Mouse (Mus musculus) frontal cortex, adult (tissue): ENCODE results near the gene Ttc33.
"Not testable (repeated sequence)": the region's sequence is repeated elsewhere in the genome, so short reads cannot be mapped to it uniquely, and the experiment has no call there.

Experiments
- ATAC-seq: cut with Nextera tagmentation; 2 replicates; pipeline ENCODE4 v1.9.2; 2017; ENCODE audit warnings: mild to moderate bottlenecking, moderate library complexity, mixed read lengths; ENCODE audit not compliant: low TSS enrichment

Gene Ttc33

DNA sequence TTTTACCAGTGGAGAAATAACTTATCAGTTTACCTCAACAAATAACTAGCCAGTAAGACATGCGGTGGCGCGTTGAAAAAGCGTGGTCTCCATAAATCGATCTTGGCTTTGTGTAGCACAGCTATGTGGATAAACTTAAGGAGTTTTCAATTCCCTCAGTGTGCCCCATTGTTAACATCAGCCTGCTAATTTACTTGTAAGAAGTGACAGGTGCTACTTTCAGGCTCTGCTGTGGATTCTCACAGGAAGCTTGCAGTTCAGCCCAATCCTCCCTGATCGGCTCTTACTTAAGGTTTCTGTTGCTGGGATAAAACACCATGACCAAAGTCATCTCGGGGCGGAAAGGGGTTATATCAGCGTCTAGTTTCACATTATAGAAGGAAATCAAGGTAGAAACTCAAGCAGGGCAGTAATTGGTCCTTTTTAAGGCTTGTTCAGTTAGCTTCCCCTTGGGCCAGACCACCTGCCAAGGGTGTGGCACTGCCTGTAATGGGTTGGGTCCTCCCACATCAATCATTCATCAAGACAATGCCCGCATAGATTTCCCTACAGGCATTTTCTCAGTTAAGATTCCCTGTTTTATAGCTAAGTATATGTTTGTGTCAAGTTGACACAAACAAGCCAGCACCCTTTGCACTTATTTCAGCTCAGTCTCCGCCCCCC lies 526 bp upstream of the Ttc33 start:
- ATAC-seq, result peak; percentile 11; the same call in 1 of the 2 replicates

DNA sequence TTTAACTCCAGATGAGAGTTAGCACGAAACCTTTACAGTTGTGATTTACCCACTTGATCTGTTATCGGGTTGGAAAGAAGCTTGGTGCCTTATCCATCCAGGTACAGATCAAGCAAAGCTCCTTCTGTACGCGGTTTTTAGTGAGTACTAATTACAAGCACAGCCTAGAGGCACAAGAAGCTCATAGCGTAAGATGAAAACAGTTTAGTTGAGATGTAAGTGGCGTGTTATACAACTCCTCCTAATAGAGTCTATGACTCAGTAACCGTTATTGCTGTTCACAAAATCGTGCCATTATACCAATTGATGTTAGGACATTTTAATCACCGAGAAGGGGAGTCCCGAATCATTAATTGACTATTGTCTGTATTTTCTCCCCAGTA lies 959 bp downstream of the Ttc33 start:
- peak; percentile 45 for ATAC-seq

DNA sequence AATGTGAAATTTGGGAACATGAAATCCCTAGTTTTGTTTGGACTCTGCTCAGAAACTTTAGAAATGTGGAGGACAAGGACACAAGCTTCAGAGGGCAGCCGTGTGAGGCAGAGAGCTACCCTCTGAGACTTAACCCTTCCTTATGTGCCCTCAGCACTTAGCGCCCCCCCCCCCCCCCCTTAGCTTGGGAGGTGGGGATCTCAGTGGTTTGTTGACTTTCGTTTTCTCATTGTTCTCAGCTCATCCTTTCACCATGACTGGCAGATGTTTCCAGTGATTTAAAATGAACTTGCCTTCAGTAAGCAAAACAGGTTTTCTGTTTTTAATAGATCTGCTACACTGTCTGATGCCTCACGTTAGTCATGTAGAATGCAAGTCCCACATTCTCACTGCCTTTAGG lies 1.8 kb downstream of the Ttc33 start:
- no peak for ATAC-seq

DNA sequence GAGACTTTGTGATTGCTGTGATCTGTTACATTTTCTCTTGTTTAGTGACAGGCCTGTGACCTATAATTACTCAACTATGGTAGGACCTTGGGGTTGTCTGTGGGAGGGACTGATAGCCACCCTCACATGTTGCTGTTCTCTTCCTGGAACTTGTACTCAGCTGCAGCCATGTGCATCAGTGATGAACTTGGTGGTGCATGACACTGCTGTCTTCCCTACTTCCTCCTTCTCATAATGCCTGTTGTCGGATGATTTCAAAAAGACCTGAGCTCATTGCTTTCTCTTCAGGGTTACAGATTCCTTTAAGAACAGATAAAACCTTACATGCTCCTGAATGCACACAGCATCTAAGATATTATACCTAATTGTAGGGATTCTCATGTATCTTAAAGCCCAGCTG lies 2.7 kb downstream of the Ttc33 start:
- no peak for ATAC-seq

DNA sequence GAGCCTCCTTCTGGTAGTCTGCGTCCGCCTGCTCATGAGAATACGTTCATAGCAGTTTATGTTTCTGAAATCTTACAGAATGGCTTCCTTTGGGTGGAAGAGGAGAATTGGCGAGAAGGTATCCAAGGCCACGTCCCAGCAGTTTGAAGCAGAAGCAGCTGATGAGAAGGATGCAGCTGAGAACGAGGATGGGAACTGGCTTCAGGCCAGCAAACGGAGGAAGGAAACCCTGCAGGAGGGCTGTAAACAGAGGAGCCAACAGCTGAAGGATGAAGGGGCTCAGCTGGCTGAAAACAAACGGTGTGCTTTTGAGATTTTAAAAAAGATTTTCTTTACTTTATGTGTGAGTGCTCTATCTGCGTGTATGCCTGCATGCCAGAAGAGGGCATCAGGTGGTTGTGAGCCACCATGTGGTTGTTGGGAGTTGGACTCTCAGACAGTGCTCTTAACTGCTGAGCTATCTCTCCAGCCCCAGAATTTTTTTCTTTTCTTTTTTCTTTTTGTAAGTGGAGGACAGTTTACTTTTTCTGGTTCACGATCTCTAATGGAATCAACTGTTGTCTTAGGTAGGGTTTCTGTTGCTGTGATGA lies 4.3 kb downstream of the Ttc33 start:
- no peak for ATAC-seq

DNA sequence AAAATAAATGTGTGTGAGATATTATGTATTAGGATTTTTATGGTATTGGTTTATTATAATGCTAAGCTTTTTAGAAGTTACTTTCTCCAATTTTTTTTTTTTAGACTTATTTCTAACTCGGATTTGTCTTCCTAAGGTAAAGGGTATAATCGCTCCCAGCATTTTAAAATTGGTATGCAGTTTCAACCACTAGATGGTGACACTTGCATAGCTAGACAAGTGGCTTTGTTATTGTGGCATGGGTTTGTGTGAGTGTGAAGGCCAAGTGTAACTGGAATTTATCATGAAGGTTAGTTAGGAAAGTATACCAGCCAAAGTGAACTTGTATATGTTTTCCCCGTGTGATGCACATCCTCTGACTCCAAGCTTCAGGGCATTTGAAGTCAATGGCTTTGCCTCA lies 8.5 kb downstream of the Ttc33 start:
- ATAC-seq, result peak; percentile 56; the same call in 1 of the 2 replicates

DNA sequence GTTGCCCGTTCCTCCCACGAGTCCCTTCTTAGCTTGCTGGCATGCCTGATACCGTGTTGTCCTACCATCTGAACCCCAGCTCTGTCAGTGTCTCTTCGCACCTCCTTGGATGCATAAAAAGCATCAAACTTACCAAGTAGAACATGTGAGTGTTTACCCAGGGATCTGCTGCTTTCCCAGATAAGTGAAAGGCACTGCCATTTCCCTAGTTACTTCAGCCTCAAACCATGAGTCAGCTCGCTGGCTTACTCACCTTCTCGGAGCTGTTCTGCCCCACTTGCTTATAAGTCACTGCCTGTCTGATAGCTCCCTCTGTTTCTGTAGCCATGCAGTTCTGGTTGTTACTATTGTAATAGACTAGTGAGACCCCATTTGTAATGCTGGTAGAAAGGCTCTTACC lies 9.1 kb downstream of the Ttc33 start:
- peak; percentile 89 for ATAC-seq

DNA sequence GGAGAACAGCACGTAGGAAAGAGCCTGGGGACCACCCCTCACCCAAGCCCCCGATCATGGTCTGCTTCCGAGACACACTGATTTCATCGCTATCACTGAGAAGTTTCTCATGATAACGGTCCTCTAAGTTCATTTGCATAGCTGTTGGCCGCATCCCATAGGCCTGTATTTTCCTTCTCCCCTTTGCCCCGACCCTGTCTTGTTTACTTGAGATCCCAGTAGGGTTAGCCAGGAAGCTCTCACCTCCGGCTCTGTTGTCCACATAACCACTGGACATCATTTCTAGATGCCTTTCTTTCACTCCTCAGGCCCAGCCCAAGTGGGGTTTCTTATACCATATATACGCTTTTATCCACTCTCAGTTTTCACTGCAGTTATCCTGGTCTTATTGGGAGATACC lies 9.6 kb downstream of the Ttc33 start:
- no peak for ATAC-seq

DNA sequence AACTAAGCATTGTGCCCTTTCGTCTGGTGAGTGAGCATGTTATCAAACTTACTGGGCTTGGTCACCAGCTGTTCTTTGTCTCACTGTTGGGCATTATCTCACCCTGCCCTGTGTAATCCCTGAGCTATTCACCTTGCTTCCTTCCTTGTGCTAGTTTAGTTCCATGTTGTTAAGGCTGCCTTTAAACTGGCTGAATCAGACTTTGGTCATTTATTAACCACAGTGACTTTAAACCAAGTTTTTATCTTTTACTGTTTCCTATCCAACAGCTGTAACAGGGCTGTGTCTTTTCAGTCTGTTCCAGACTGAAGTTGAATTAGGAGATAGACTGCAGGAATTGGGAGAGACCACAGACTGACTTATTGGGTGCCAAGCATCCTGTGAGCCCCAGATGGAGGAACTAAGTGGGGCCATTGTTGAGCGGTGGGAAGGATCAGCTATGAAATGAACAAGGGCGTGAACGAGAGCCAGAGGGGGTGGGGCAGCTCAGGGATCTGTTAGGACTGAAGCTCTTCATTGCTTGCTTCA lies 10.7 kb downstream of the Ttc33 start:
- ATAC-seq, result no peak

DNA sequence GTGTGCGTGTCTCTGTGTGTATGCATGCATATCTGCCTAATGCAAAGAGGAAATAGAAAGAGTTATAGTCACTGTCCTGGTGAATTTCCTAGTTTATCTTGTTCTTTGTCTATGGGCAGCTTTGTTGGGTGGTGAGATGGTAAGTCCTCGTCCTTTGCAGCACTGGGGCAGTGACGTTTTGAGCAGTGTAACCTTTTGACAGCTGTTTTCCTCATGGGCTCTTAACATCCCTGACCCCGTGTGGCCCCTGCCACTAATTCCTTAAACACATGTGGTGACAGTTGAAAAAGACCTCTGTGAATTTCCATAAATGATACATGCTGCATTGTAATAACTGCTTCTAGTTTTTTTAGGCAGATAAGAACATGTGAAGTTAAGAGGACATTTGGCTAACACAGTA lies 11.4 kb downstream of the Ttc33 start:
- ATAC-seq, result no peak

DNA sequence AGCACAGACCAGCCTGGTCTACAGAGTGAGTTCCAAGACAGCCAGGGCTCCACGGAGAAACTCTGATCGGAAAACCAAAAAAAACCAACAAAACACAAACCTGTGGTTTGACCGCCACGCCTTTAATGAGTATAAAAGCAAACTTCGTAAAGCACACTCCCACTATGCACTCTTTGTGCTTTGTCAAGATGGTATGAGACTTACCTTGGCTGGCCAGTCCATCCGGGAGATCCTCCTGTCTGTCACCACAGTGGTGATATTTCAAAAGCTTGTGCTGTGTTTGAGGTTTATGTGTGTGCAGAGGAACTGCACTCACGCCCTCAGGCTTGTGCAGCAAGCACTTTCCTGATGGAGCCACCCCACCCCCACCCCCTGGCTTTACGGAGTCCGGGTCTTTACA lies 19.9 kb downstream of the Ttc33 start:
- no peak for ATAC-seq

DNA sequence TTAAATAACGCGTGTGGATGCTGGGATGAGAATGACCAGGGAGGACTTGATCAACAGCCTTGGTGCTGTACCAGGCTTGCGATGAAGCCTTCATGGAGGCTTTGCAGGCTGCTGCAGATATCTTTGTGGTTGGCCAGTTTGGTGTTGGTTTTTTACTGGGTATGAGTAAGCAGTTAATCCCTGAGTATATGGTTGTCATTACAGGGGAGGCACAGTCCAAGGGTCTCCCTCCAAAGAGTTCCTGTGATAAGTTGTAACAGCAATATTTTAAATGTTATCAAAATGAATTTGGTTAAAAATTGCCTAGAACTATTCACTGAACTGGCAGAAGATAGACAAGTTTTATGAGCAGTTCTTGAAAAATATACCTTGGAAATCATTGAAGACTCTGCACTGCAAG lies 23.8 kb downstream of the Ttc33 start:
- ATAC-seq, result no peak

DNA sequence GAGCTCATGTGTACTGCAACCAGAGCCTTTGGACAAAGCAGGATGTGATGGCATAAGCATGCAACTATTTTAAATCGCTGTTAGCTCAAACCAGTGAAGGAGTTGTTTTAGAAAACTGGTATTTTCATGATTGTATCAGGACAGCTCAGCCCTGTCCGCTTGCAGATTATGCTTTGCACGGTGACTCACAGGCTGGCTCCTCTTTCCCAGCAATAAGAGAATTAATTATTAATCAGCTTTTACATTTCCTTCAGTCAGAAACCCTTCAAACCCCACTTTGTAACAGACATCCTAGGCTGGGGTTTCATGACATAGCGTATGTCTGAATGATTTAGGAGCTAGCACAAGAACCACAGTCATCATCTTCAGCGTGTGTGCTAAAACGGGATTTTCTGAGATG lies 35.2 kb downstream of the Ttc33 start:
- ATAC-seq, result no peak

DNA sequence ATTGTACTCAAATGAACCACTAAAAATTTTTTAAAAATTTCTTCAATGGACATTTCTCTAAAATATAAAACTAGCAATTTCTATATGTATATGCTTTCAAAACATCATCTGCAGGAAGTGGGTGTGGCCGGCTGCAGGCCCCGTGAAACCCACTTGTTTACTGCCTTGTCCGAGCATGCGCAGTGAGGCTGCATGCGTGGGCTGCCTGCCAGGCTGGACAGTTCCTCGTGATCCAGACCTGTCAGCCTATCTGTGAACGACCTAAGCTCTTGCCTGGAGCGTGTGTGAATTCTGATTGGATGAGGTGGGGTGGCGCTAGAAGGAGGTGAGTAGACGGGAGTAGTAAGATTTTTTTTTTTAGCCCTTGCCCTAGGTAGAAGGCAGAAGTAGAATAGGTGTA lies 45.4 kb downstream of the Ttc33 start:
- not testable (repeated sequence) for ATAC-seq

DNA sequence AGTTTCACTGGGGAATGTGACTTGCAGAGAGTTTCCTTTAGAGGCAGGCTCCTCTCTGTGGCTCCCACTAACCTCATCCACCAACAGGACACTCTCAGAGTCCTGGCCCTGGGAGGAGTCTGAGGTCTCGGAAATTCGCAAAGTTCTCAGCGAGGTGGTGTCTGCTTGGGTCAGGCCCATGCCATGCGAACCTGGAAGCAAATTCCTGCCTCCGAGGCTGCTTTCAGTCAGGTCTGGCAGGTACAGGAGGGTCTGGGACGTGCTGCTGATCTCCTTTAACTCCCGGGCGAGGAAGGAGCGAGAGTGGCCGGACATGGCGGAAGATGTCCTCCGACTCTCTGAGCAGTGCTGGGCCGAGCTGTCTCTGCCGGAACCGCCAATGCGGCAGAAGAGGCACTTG lies 49.3 kb downstream of the Ttc33 start:
- ATAC-seq, result no peak

DNA sequence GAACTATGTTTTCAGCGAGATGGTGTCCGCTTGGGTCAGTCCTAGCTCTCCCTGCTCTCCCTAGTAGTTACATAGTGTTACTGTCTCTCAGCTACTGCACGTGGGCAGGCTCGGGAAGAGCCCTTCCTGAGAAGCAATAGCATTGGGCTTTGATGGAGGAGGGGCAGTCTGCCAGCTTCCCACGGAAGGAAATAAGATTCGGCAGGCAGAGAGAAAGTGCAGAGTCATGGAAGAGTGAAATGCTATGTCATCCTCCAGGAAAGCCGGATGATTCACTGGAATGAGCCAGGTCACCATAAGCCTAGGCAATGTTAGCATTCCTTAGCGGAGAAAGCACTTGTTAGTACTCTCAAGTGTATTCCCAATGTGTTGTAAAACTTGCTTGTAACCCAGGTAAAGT lies 50.2 kb downstream of the Ttc33 start:
- peak; percentile 77 for ATAC-seq

DNA sequence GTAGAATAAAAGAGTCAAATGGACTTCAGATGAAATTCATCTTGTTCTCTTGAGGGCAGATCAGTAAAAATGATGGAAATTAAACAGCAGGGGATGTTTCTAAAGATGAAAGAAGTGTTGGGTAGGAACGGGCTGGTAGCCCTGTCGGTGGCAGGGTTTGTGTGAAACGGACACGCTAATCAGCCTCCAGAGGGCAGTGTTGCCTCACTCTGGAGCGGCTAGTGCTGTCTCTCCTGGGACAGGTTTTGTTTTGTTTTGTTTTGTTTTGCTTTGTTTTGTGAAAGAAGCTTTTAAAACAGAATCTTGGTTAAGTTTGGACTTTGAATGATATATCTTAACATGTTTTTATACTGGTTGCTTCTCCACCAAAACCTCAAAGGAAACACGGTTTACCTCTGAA lies 51.2 kb downstream of the Ttc33 start:
- ATAC-seq, result peak; percentile 69

DNA sequence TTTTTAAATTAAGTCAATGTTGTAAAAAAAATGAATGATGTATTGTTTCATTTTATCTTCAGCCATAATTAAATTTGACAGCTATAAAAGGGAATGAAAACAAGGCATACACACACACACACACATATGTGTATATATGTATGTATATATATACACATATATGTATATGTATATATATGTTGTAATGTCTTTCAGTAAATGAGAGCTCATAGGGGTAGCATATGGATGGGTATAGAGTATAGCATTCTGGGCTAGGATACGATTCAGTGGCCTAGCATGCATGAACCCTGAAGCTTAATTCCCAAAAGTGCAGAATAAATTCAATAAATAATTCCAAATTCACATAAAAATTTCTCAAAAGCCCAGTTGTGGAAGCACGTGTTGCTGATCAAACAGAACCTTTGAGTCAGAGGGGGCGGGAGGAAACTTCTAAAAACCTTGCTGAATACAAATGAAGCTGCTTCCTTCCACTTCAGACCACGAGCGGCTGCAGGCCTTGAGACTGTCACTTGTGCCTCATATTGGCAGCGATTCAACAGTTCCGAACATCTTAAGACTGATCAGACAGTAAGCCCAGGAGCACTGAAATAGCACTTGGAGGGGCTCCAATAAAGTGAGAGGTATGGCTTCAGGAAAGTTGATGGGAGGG lies 51.8 kb downstream of the Ttc33 start:
- ATAC-seq, result no peak

DNA sequence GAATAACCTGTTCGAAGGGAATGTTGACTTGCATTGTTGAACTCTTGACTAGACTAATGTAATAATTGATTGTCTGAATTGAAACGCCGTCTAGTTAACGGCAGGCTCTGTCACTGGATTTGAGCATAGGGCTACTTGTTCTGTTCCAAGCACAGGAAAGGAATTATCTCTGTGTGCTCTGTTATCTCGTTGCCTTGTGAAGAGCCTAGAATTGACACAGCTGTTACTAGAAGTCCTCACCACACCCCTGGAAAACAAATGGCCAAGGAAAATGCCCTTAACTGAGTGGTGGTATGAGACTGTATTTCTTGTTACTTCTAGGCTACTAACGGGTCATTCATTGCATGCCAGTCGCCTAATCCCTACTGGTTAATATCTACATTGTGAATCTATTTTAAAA lies 52.7 kb downstream of the Ttc33 start:
- no peak for ATAC-seq

DNA sequence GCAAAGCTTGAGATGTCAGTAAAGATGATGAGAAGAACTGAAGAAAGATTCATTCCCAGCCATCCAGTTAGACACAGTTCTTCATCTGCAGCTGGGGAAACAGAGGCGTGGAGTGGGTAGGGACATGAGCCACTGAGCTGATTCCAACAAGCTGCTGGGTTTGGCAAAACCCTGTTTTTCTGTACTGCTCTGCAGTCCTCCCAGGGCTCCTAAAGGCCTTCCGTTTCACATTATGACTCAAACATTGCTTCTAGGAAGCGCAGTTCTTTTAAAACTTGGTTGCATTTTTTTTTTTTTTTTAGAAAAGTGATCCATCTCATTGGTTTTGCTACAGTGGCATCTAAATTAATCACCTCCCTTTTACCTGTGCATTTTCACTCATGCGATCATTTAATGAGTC lies 53.2 kb downstream of the Ttc33 start:
- ATAC-seq, result no peak

DNA sequence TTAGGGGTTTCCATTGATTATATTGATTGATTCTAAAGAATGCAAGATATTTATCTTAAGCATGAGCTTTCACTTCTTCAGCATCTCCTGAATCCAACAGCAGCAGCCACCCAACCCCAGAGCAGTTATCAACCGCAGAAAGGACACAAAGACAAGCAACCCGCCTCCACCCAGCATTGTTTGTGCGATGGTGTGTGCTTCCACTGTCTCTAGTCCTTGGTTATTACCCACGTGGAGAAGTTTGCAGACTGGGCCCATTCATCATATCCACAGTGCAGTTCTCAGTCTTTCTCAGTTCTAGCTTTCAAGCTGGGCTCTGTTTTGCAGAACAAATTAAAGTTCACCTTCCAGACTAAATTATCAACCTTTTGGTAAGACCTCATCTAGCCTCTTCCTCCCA lies 54.0 kb downstream of the Ttc33 start:
- no peak for ATAC-seq

DNA sequence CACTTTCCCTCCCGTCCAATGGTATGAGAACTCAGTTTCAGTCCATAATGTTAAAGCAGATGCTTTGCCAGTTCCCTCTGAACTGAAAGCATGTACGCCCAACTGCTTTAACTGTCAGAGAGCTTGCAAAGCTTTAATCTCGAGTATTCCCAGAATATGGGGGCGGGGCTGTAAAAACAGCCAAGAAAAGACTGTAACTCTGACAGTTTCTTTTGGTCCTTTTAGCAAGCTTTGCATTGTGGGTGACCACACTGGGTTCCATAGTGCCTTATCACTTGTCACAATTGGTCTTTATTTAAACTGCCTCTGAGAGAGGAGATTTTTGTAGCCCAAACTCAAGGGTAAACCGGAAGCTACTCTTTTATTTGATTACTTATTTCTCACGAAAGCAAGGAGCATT lies 54.6 kb downstream of the Ttc33 start:
- ATAC-seq, result no peak

DNA sequence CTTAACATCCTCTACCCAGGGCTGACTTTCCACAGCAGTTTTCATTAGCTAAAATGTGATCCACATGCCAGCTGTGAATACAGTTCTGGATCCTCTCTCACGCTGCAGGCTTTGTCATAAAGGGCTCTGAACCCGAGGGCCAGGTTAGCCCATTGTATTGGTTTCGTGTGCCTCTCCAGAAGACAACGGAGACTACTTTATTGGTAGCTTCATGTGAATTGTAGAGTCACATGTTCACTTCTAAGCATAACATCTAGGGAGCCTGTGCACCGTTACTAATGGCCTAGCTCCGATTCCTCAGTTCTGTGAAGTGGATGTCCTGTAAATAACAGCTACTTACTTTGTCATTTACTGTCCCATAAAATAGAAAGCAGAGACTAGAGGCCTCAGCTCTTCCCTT lies 55.0 kb downstream of the Ttc33 start:
- ATAC-seq, result no peak
